Comparison of ENCODE assay signal across 20 mouse cellular contexts in genomic region chr1:33265731-33266415, GRCm38 (mm10).
DNase-seq lines count a peak whose midpoint lies in the region; ATAC-seq and TF ChIP-seq lines count a peak whose summit lies in the region.
"Had no signal": no experiment of that assay in that cellular context is flagged by ENCODE, and none has a peak within 500 bp of the region (broad histone marks: within the 10 kb centered on the region; RNA-seq: fewer than 3 reads in every experiment).

No protein-coding gene starts in this region.

- peak; percentile 18 to 21 for DNase-seq in heart, adult 18-20 months
- no peak for DNase-seq in heart, embryonic 10.5 days (ENCODE audit: low spot score)
- peak; percentile 32 for DNase-seq in liver, adult 2 months (ENCODE audit: extremely low read depth, low read depth, low spot score)
- no peak for DNase-seq in liver
- DNase-seq in heart, postnatal 4 days = peak; percentile 15
- DNase-seq in layer of hippocampus, adult 8-10 months (ENCODE audit: low spot score in 2 of 2) = no peak
- DNase-seq in urinary bladder, postnatal 36 days (ENCODE audit: low spot score in 2 of 2) = no peak
- DNase-seq: adrenal gland, adult 2 months; adrenal gland, postnatal 25 days; cerebellum, adult 2 months; gastrocnemius, postnatal 10 days; kidney, adult 18-20 months had no signal

- no peak for TF ChIP-seq CTCF in liver, adult 2 months (IDR thresholded peaks at IDR 0.05; ENCODE audit: low read depth, low read length)

- no peaks in the 10 kb centered on the region for H3K36me3 ChIP-seq in heart, embryonic 10.5 days
- H3K36me3 ChIP-seq in liver, adult 2 months (ENCODE audit: control insufficient read depth, insufficient read depth, low read length) = no peaks in the 10 kb centered on the region
- H3K36me3 ChIP-seq in heart, embryonic 15.5 days = no peaks in the 10 kb centered on the region
- H3K36me3 ChIP-seq: embryonic facial prominence, embryonic 15.5 days; forebrain, embryonic 10.5 days; heart, embryonic 13.5 days; hindbrain, embryonic 13.5 days; intestine, embryonic 15.5 days had no signal

- no peaks in the 10 kb centered on the region for H3K4me1 ChIP-seq in heart, embryonic 10.5 days
- H3K4me1 ChIP-seq in liver, adult 2 months (ENCODE audit: control insufficient read depth, insufficient read depth, low read length) = no peaks in the 10 kb centered on the region; the same call in 1 of the 2 replicates
- no peaks in the 10 kb centered on the region for H3K4me1 ChIP-seq in heart, embryonic 15.5 days (replicated peaks)
- H3K4me1 ChIP-seq: embryonic facial prominence, embryonic 15.5 days; hindbrain, embryonic 13.5 days; intestine, embryonic 15.5 days had no signal

- no peak overlapping the region for H3K4me3 ChIP-seq in heart, embryonic 10.5 days
- no peak overlapping the region for H3K4me3 ChIP-seq in liver, adult 2 months (ENCODE audit: insufficient read depth, low read depth, low read length)
- H3K4me3 ChIP-seq in heart, embryonic 15.5 days = no peak overlapping the region
- H3K4me3 ChIP-seq: embryonic facial prominence, embryonic 15.5 days; erythroblast, embryonic 14.5 days; forebrain, embryonic 10.5 days; heart, embryonic 13.5 days; hindbrain, embryonic 13.5 days; intestine, embryonic 15.5 days had no signal

- no peak overlapping the region for H3K9ac ChIP-seq in liver, adult 2 months (ENCODE audit: low read depth, low read length)
- no peak overlapping the region for H3K9ac ChIP-seq in heart, embryonic 15.5 days
- H3K9ac ChIP-seq: embryonic facial prominence, embryonic 15.5 days; heart, embryonic 13.5 days; hindbrain, embryonic 13.5 days; intestine, embryonic 15.5 days had no signal

- no peak overlapping the region for H3K4me2 ChIP-seq in heart, embryonic 15.5 days
- H3K4me2 ChIP-seq: embryonic facial prominence, embryonic 15.5 days; heart, embryonic 13.5 days; hindbrain, embryonic 13.5 days; intestine, embryonic 15.5 days had no signal

- 80% methylated on average over 5 of the region's 5 CpGs for WGBS in heart, embryonic 10.5 days
- WGBS in liver, adult 2 months = 67% methylated on average over 5 of the region's 5 CpGs
- WGBS in heart, embryonic 15.5 days = 44% methylated on average over 5 of the region's 5 CpGs

- no peaks in the 10 kb centered on the region for H3K27me3 ChIP-seq in heart, embryonic 10.5 days (ENCODE audit: insufficient read depth, poor library complexity, severe bottlenecking)
- no peaks in the 10 kb centered on the region for H3K27me3 ChIP-seq in liver, adult 2 months (ENCODE audit: control insufficient read depth, insufficient read depth, low read length)
- no peaks in the 10 kb centered on the region for H3K27me3 ChIP-seq in heart, embryonic 15.5 days
- H3K27me3 ChIP-seq: embryonic facial prominence, embryonic 15.5 days; heart, embryonic 13.5 days; hindbrain, embryonic 13.5 days; intestine, embryonic 15.5 days had no signal

- no peak for ATAC-seq in heart, embryonic 15.5 days (replicated peaks; ENCODE audit: insufficient number of reproducible peaks, insufficient read depth, low FRiP score, low read depth)
- ATAC-seq: forebrain, embryonic 16.5 days; intestine, embryonic 15.5 days had no signal

- H3K79me2 ChIP-seq in liver, adult 2 months (ENCODE audit: control insufficient read depth, insufficient read depth, low read length) = no peaks in the 10 kb centered on the region

- no peak overlapping the region for H3K27ac ChIP-seq in heart, embryonic 10.5 days
- no peak overlapping the region for H3K27ac ChIP-seq in liver, adult 2 months (replicated peaks; ENCODE audit: insufficient read depth, low read depth, low read length)
- peak overlapping the region; percentile 55; the same call in 1 of the 2 replicates for H3K27ac ChIP-seq in heart, embryonic 15.5 days
- H3K27ac ChIP-seq: embryonic facial prominence, embryonic 15.5 days; forebrain, embryonic 10.5 days; heart, embryonic 13.5 days; hindbrain, embryonic 13.5 days; intestine, embryonic 15.5 days had no signal

- no peak for TF ChIP-seq POLR2A in liver, adult 2 months (IDR thresholded peaks at IDR 0.05; ENCODE audit: extremely low read depth, insufficient read depth, low read length)

- no peaks in the 10 kb centered on the region for H3K9me3 ChIP-seq in heart, embryonic 10.5 days
- H3K9me3 ChIP-seq in heart, embryonic 15.5 days (replicated peaks) = no peaks in the 10 kb centered on the region
- H3K9me3 ChIP-seq: embryonic facial prominence, embryonic 15.5 days; forebrain, embryonic 10.5 days; heart, embryonic 13.5 days; hindbrain, embryonic 13.5 days; intestine, embryonic 15.5 days had no signal

Comparison
In these comparisons a context has a peak if more than half of its experiments do, and no peak if none do; other contexts are left out.
1. DNase-seq: peak in heart, adult 18-20 months (2 of 2), liver, adult 2 months (single experiment) and heart, postnatal 4 days (single experiment); none in heart, embryonic 10.5 days (single experiment), liver (single experiment), layer of hippocampus, adult 8-10 months (0 of 2) and urinary bladder, postnatal 36 days (0 of 2).